Mouse (Mus musculus) small intestine, adult 2 months (tissue): ENCODE measurements at regions not wholly inside any gene's neighbourhood (a gene's known extent, or its start where the extent isn't known, plus 50 kb on each side); places are given as distances from the start of the nearest gene placed in this dataset.

Experiments
- CTCF ChIP-seq: fragments of 200-500 bp; IDR thresholded peaks from 2 replicates; pipeline ENCODE4 v1.5.1; 2012; ENCODE audit warnings: low read depth, mild to moderate bottlenecking, control low read depth, inconsistent platforms, low read length, moderate library complexity, mixed read lengths; ENCODE audit not compliant: insufficient replicate concordance, insufficient read length; ENCODE audit errors: extremely low read depth
- POLR2A ChIP-seq: fragments of 200-500 bp; IDR thresholded peaks from 2 replicates; pipeline ENCODE4 v1.6.1; 2012; ENCODE audit warnings: low read depth, mild to moderate bottlenecking, control low read depth, inconsistent platforms, low read length, moderate library complexity

DNA sequence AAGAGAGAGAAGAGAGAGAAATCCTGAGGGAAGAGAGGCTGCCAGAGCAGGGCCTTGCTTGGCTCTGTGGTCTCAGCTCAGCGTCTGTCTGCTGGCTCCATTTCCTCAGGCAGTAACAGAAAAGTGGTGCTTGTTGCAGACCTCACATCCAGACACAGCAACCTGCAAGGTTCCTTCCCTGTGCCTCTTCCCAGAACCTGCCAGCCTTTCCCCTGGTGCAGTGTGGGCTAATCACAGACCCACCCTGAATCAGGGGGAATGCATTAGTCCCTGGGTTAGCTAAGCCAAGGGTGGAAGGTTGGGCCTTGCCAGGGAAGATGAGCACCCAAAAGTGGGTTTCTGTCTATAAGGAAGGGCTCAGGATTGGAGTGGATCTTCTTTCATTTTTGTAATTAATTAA lies 75.2 kb upstream of the Syt6 start:
- no peak for TF ChIP-seq POLR2A
- no peak for TF ChIP-seq CTCF
